Mouse (Mus musculus): ENCODE measurements at regions not wholly inside any gene's neighbourhood (a gene's known extent, or its start where the extent isn't known, plus 50 kb on each side); places are given as distances from the start of the nearest gene placed in this dataset.

DNA sequence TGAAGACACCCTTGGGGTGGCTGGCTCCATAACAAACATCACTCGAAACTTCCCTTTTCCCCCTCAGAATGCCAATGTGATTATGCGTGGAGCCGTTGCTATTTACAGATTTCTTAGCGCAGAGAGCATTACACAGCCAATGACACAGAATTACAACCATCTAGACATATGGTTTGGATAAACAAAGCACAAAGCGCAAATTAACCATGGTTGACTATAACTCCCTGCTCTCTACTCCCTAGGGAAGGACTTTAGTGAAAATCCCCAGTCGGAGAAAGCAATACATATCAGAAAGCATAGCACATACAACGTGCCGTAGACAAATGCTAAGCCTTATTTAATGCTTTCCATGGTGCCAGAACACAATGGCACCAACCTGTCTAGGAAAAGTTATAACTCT lies 131.8 kb downstream of the Tshz3 start:
- in situ Hi-C loops (cut with MboI, MseI) = no loop called here

DNA sequence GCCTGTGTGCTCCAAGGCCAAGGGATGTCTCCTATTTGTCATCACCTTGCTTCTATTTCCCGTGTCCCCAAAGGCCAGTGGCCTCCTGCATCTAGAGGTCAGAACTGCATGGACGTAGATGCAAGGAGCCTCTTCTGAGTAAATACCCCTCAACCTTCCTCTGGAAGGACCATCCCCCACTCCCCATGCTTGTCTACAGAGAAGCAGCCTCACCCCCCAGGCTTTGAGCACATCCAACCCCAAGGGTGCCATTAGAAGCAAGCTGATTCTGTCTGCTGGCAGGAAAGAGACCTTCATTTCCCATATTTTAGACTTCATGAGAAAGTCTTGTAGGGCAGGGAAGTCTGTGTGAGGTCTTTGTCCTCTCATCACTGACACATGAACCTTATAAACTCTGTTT lies 132.2 kb downstream of the Tshz3 start:
- in situ Hi-C loops (cut with MboI, MseI) = no loop called here

DNA sequence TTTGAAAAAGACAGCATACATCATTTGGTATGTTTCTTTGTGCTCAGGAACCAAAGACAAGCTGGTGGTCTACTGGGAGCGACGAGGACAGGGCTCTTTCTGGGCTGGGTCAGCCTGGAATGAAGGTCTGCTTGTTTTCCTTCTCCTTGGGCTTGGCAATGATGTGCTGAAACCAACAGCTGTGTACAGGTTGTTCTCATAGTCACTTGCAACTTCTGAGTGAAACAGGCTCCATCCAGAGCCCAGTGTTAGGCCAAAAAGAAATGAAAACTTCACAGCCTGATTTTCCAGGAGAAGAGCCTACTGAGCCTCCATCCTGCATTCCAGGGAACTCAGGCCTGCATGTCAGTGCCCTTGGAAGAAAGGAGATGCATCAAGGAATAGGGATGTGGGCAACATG lies 150.4 kb downstream of the Tshz3 start:
- in situ Hi-C loops (cut with MboI, MseI) = no loop called here

DNA sequence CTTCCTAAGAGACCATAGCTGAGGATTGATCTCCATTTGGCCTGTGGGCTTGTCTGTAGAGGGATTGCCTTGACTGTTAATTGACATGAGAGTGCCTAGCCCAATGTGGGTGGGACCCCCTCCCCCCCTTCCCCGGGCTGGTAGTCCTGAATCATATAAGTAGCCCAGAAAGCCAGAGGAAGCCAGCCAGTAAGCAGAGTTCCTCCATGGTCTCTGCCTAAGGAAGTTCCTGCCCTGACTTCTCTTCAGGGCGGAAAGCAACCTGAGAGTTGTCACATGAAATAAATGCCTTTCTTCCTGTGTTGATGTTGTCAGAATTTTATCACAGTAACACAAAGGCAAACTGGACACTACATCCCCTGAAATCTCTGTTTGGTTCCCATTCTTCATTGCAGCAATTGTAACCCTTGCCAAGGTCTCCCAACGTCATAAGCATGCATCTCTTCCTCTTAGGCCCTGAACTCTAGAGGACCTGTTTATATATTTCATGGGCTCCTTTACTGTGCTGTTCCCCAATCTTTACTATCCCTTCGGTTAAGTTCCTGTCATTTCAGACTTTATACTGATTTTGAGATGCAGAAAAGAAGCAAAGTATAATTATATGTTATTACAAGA lies 153.5 kb downstream of the Tshz3 start:
- in situ Hi-C loops (cut with MboI, MseI) = no loop called here

DNA sequence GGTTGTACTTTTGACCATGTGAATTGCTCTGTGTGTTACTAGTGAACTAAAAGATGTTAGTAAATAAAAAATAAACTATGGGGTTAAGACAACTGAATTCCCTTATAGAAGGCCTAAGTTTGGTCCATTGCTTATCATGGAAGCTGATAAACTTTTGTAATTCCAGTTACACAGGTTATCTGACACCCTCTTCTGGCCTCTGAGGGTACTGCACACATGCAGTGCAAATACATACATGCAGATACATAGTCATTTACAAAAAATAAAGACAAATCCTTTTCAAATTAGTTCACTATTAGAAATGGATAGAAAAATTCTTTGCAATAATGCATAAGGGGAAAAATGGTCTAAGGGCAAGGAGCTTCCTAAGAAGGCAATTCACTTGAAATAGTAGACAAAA lies 156.4 kb downstream of the Tshz3 start:
- in situ Hi-C loops (cut with MboI, MseI) = no loop called here

DNA sequence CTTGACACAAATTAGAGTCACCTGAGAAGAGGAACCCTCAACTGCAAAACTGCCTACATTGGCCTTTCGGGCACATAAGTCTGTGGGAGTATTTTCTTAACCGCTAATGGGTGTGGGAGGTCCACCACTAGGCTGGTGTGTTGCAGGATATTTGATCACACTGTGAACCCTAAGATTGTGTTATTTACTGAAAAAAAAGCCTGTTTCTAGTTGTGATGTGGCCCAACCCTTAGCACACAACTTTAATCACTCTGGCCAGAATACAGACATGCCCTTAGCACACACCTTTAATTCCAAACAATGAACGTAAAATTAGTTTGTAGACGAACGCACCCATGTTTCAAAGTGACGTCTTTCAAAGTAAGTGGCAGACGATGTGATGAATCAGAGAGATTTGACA lies 161.5 kb downstream of the Tshz3 start:
- in situ Hi-C loops (cut with MboI, MseI) = no loop called here

DNA sequence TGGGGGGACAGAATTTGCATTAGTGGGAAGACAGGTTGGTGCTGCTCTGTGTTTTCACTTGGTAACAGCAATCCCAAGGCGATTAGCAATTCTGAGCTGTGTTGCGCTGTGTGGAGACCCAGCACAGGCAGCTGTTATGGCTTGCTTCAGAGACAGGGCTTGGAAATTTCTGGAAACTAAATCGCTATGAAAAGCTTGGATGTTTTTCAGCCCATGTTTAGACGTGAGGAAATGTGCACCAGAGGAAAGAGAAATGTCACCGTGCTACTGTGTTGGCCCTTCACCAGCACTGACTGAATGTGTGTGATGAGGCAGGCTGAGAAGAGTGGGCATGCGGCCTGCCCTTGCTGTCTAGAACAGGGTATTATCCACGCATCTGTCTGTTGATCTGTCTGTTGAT lies 164.6 kb downstream of the Tshz3 start:
- in situ Hi-C loops (cut with MboI, MseI) = no loop called here

DNA sequence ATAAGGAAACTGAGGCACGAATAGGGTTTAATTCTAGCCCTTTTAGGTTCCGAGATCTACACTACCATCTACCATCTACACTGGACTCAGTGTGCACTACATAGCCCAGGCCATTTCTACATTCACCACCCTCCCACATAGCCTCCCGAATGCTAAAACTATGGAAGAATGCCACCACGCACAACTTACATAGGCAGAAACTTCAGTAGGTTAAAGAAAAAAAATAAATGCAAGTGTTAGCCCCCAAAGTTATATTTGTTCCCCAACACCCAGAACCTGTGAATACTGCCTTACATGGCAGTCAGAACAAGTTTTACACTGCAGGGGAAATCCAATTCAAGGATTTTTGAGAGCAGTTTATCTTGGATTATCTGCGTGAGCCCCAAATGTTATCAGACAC lies 165.8 kb downstream of the Tshz3 start:
- in situ Hi-C loops (cut with MboI, MseI) = no loop called here

DNA sequence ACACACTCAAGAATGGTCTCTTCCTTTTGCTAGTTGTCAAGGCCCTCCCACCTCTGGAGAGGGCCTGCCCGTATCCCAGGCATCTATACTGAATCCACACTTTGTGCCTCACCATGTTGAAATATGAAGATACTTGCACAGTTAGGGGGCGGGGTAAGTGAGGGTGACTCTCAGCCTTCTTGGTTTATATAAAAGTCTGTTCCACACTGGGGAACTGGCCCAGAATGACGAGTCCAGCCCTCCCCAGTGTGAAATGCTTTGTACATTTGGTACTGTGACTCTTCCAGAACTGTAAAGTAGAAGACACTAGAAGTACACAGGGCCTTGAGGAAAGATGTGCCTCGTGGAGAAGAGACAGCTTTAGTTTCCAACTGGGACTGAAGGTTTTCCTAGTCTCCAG lies 166.8 kb downstream of the Tshz3 start:
- in situ Hi-C loops (cut with MboI, MseI) = no loop called here

DNA sequence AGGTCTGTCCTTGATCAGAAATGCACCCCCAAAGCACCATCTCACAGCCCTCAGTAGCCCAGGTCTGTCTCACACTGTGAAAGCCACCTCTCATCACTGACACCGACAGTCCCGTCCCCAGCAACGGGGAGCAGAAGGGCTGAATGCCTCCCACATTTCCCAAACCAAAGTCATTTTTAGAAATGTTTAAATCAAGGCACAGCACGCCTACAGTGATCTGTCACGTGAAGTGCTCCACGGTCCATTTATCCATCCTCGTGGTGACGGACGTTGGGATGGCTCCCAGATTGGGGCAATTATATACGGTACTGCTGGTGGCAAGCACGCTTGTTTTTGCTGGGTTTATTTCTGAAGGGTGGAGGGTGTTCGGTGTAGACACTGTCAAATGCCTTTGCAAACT lies 168.7 kb downstream of the Tshz3 start:
- in situ Hi-C loops (cut with MboI, MseI) = no loop called here

DNA sequence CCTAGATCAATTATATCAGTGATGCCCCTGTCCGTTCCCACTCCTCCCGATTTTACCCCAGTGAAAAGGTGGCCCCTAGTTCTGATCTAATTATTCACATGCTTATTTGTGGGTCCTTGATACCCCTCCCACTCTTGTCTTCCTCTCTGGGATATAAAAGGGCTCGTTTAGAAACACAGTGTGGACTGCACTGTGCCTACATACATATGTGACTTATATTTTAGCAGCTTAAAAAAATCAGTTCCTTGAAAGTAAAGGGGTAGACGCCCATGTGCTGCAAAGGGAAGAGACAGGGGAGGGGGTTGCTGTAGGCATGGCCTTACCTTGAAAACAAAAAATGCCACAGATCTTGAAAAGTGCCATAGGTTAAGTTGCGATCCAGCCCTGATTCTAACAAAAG lies 176.1 kb downstream of the Tshz3 start:
- in situ Hi-C loops (cut with MboI, MseI) = no loop called here

DNA sequence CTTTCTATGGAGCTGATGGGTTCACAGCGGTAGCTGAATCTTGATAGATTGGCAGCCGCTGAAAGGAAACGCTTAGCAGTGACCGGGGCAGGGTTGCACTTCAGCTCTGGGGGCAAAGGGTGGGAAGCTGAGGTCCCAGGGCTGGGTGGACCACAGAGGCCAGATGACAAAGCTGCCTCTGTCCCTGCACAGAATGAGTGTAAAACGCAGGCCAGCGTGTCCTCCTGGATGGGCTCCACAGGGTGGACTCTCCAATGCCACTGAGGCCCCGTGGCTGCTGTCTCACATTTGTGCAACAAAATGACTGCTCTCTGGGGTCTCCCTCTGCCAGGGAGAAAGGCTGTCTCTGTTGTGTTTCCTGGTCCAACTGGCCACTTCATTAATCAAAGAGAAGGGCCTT lies 179.8 kb downstream of the Tshz3 start:
- in situ Hi-C loops (cut with MboI, MseI) = no loop called here

DNA sequence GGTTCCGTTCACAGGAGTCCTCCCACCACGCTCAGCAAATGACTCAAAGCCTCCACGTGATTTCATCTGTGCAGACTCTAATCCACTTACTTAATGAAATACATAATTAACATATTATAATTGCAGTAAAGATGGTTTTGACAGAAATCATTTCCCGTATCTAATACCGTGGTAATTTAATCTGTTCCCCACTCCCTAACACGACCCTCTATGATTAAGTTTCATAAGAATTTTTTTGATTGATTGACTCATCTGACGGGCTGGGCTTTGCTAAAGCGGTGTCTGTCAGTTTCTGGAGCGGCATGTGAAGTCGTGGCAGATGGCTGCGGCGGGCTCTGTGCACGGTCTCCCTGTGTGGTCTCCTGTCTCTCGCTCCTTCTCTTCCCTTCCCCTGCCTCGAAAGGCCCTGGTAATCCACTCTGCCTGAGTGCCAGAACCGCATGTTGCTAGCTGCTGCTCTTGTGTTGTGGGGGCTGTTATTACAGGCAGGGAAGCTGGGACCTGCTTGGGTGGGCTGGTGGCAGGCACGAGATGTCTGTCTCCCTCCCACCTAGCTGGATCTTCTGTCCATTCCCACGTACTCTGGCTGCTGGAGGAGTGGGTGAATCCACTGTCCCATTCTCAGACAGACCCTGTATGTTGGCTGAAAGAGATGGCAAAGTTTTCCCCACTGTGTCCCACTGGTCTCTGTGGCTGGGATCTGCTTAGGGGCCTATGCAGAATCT lies 195.0 kb downstream of the Tshz3 start:
- in situ Hi-C loops (cut with MboI, MseI) = no loop called here

DNA sequence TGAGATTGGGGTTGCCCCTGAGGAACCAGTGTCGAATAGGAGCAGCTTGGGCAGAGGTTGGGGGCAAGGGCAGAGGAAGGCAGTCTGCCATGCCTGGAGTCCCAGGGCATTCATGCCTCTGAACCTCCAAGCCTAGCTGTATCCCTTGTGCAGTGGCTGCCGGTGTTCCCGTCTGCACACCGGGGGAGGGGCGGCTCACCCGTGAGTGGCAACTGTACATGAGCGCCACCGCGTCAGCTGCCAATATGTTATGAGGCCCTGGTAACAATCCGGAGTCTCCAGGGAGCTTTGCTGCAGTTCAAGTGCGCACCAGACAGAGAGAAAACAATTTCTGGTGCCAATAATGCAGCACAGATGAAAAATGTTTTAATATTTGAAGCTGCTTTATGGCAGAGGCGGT lies 198.4 kb downstream of the Tshz3 start:
- in situ Hi-C loops (cut with MboI, MseI) = no loop called here

DNA sequence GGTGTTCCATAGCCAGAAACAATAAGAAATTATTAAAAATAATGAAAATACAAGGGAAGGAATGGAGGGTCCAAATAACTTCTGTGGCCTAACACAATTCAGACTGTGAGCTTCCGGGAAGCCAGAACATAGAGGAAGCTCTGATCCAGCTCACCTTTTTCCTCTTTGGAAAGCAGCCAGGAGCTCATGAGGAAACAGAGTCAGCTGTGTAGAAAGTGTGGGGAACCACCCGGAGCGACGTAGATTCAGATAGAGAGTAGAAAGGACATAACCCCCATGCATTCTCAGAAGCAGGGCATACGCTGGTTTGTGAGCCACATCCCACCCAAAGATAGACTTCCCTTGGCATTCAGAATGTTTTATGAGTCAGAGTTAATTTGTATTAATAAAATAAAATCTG lies 203.6 kb downstream of the Tshz3 start:
- in situ Hi-C loops (cut with MboI, MseI) = no loop called here

DNA sequence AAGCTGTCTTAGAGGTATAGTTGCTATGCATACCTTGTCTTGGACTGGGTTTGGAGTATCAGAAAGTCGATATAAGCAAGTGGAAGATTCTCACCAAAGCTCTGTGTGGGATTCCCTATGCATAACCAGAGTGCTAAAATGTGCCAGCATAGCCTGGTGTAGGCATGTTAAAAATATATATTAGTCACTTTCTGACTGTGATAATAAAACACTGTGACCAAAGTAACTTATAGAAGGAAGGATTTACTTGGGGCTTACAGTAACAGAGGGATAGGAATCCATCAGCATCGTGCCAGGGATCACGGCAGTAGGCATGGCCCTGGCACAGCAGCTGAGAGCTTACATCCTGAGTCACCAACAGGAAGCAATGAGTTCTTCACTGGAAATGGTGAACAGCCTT lies 215.4 kb downstream of the Tshz3 start:
- in situ Hi-C loops (cut with MboI, MseI) = no loop called here

DNA sequence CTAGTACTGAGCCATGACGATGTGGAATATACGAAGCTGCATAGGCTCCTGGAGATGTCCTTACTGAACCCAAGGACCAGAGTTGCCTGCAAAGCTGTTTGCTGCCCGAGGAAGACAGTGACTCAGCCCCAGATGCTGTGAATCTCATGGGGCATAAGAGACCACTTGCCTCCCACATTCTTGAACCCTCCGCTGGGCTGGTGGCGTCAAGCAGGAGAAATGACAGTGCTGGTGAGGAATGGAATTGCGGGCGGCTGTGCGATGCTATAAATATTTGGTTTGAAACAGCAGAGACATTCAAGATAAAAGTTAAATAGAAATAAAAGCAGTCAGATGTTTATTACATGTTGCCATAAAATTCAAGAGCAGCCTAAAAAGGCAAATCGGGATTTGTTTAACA lies 216.3 kb downstream of the Tshz3 start:
- in situ Hi-C loops (cut with MboI, MseI) = no loop called here

DNA sequence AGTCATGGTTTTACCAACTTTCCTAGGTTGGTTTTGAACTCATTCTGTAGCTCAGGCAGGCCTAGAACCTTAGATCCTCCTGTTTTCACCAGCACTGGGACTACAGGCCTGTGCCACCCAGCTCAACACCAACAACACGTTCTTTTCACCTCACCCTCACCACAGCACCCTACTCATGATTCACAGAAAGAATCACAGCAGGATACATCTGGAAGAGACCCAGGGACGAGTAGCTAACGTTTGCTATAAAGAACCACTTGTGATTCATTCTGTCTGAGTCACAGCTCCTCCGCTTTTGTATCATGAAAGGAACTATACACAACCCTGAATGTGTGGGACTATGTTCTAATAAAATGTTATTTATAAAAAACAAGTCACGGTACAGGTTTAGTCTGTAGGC lies 217.3 kb downstream of the Tshz3 start:
- in situ Hi-C loops (cut with MboI, MseI) = no loop called here

DNA sequence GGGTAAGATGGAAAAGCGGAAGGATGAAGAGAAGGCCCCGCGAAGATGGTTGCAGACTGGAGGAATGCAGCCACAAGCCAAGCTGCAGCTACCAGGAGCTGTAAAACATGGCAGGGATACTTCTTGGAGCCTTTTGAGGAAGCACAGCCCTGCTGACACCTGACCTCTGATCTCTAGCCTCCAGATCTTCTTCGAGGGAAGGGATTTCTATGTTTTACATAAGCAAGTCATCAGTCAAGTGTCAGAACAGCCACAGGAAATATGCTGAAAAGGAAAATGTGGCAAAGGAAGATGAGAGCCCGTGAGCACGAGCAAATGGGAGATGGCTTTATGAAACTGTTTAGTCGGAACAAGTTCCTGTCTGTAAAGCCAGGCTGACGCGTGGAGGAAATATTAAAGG lies 219.1 kb downstream of the Tshz3 start:
- in situ Hi-C loops (cut with MboI, MseI) = no loop called here

DNA sequence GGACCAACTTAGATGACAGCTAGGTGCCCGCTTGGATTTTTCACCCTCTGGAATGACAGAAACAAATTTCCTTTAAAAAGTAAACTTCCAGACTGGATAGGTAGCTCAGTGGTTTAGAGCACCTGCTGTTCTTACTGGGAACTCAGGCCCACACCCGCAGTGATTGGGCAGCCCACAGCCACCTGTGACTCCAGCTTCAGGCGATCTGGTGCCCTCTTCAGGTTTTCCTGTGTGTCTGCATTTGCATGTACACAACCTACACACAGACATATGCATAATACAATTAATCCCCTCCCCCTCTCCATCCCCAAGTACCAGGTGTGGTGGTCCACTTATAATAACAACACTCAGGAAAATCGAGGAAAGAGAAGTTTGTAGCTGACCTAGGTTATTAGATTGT lies 221.5 kb downstream of the Tshz3 start:
- in situ Hi-C loops (cut with MboI, MseI) = no loop called here

DNA sequence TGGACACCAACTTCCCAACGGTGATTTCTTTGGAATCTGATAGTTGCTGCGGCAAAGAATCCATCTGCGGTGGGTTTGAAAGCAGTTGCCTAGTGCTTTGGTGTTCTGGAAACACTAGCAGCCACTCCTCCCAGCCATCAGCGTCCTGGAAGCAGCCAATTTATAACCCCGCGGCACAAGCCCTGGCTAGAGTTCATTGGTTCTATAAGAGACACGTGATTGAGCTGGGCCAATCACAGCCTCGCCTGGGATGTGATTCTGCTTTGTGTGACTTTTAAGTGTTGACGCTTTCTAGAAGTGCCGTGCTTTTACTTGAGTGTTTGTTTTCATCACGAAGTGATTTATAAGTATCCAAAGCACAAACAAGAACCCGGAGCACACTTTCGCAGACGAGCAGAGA lies 223.1 kb downstream of the Tshz3 start:
- in situ Hi-C loops (cut with MboI, MseI) = no loop called here

DNA sequence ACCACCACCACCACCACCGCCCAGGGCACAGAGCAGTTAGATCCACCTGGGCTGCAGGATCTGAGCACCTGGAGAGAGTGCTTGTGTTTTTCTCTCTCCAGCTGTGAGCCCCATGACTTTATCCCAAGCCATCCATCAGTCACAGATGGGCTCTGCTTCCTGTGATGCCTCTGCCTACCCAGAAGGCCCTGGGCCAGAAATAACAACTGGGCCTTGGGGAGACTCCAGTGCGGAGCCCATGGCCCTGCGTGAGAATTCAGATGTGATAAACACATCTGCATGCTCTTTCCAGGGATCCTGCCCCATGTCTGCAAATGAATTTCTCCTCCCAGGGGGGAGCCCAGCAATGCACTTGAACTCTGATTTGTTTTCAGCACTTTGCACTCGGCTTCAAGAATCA lies 235.6 kb downstream of the Tshz3 start:
- in situ Hi-C loops (cut with MboI, MseI) = no loop called here

DNA sequence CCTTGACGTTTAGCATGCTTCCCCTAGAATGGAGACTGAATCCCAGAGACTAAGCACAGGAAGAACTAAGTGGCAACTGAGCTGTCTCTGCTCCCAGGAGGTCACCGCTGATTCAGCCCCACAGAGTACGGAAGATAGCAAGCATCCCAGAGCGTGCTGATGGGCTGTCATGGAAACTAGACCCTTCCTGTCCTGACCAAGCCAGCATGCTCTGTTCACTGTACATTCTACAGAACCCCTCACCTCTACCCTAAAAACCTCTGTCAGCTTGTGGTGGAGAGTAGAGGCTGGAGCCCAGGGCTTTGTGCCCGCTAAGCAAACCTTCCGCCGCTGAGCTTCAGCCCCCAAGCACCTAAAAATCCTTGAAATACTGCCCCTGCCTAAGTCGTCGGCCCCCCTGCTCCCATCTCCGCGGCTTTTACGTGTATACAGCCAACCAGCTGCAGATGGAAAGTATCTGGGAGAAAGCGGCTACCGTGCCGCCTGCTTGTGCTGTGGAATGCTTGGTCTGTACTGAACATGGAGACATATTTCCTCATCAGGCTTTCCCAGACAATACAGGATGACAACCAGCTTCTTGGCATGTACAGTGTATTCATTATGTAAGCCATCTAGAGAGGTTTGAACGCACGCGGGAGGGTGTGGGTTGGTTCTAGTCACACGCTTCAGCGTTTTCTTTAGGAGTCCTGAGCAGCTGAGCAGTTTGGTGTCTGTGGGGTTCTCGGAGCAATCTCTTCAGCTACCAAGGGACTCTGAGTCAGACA lies 237.1 kb downstream of the Tshz3 start:
- in situ Hi-C loops (cut with MboI, MseI) = no loop called here
